In genomic region chr5:125727936-125728335, GRCm38 (mm10) we compare ENCODE assay signal across 29 mouse cellular contexts.
"Had no signal": no experiment of that assay in that cellular context is flagged by ENCODE, and none has a peak within 500 bp of the region (broad histone marks: within the 10 kb centered on the region; RNA-seq: fewer than 3 reads in every experiment).

No protein-coding gene starts in this region.

- H3K27ac ChIP-seq: gastrocnemius, adult 2 months; heart, adult 2 months; heart, embryonic 13.5 days; heart, embryonic 15.5 days; hindbrain, embryonic 10.5 days; hindbrain, embryonic 12.5 days; hindbrain, embryonic 14.5 days; intestine, embryonic 15.5 days; limb, embryonic 13.5 days; limb, embryonic 15.5 days; liver, embryonic 12.5 days; liver, embryonic 14.5 days had no signal

- ATAC-seq: hindbrain, embryonic 16.5 days; inflammation-experienced regulatory T-cells, adult 6 months; intestine, embryonic 15.5 days; intestine, postnatal 0 days; liver, embryonic 12.5 days had no signal

- H3K9ac ChIP-seq: heart, embryonic 13.5 days; heart, embryonic 15.5 days; hindbrain, embryonic 12.5 days; hindbrain, embryonic 14.5 days; intestine, embryonic 15.5 days; limb, embryonic 13.5 days; limb, embryonic 15.5 days; liver, embryonic 12.5 days; liver, embryonic 14.5 days had no signal

- H3K4me1 ChIP-seq: heart, embryonic 13.5 days; heart, embryonic 15.5 days; hindbrain, embryonic 10.5 days; hindbrain, embryonic 12.5 days; intestine, embryonic 15.5 days; limb, embryonic 13.5 days; limb, embryonic 15.5 days; liver, embryonic 12.5 days had no signal

- DNase-seq: gastrocnemius, adult 2 months; gastrocnemius, postnatal 10 days; gastrocnemius, postnatal 25 days; heart, adult 2 months; heart, postnatal 14 days; heart, postnatal 4 days; kidney, adult 18-20 months; kidney, adult 8-10 months; kidney, postnatal 10 days; kidney, postnatal 25 days; kidney, postnatal 4 days; layer of hippocampus, adult 9-11 months; layer of hippocampus, postnatal 36 days; left cerebral cortex, postnatal 4 days had no signal

- H3K9me3 ChIP-seq: intestine, embryonic 15.5 days had no signal

- H3K4me3 ChIP-seq: gastrocnemius, adult 2 months; heart, adult 2 months; heart, embryonic 13.5 days; heart, embryonic 15.5 days; hindbrain, embryonic 10.5 days; hindbrain, embryonic 12.5 days; intestine, embryonic 15.5 days; layer of hippocampus, adult 2 months; limb, embryonic 13.5 days; limb, embryonic 15.5 days; liver, embryonic 12.5 days had no signal

- H3K27me3 ChIP-seq: heart, embryonic 13.5 days; heart, embryonic 15.5 days; hindbrain, embryonic 12.5 days; intestine, embryonic 15.5 days; limb, embryonic 13.5 days; limb, embryonic 15.5 days; liver, embryonic 12.5 days had no signal

- H3K36me3 ChIP-seq: heart, embryonic 13.5 days; heart, embryonic 15.5 days; hindbrain, embryonic 10.5 days; hindbrain, embryonic 12.5 days; intestine, embryonic 15.5 days; limb, embryonic 13.5 days; limb, embryonic 15.5 days; liver, embryonic 12.5 days had no signal

- H3K4me2 ChIP-seq: heart, embryonic 11.5 days; heart, embryonic 13.5 days; heart, embryonic 15.5 days; hindbrain, embryonic 12.5 days; hindbrain, embryonic 14.5 days; intestine, embryonic 15.5 days; limb, embryonic 13.5 days; limb, embryonic 15.5 days; liver, embryonic 12.5 days had no signal
